Mouse (Mus musculus): ENCODE results near the gene Tnik.

The Tnik gene

DNA sequence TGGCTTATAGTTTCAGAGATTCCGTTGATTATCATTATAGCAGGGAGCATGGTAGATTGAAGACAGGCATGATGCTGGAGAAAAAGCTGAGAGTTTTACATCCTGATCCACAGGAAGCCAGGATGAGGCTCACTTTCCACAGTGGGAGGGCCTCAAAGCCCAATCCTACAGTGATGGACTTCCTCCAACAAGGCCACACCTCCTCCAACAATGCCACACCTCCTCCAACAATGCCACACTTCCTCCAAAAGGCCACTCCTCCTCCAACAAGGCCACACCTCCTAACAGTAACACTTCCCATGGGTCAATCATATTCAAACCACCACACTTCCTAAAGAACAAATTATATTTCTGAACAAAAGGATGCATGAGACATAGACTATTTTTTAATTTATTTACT lies 135.8 kb downstream of the Tnik start:
- in situ Hi-C loops (cut with MboI, MseI), result no loop called here

DNA sequence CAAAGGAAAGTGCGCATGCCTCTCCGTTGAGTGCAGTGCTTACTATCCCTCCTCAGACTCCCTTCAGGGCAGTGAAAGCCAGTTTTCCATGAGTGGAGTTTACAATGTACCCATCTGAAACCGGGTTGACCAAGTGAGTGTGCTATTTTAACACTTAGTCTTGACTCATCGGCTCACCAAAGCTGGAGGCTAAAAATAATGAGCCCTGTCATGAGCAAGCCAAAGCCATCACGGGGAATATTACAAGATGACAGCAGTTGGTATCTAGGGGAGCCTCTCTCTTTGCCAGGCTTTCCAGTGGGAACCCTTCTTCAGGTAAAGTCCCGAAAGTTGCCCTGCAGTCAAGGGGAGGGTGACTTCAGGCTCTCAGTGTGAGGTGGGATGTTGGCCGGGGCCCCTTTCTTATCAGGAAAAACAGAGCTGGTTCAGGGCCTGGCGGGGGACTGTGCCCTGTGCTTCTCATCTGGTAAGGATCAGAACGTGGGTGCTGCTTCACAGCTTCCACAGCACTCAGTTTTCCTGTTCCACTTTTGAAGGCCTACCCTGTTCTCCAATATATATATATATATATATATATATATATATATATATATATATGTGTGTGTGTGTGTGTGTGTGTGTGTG lies 136.7 kb downstream of the Tnik start:
- in situ Hi-C loops (cut with MboI, MseI), result no loop called here

DNA sequence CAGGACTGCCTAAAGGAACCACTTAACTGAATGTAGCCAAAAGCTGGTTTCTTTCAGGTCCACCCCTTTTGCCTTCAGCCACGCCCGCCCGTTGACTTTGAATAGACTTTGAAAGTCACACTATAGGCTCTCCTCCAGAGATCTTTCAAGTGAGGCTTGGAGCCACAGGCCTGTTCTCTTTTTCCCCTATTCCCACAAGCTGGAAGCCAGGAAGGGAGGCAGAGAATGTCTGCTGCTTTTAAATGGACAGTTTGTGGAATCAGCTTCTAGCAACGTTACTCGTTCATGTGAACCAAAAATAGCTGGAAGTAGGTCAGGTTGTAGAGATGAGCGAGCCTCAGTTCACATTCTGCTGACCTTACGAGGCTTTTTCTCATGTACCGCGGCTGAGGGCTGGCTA lies 138.3 kb downstream of the Tnik start:
- in situ Hi-C loops (cut with MboI, MseI), result no loop called here

DNA sequence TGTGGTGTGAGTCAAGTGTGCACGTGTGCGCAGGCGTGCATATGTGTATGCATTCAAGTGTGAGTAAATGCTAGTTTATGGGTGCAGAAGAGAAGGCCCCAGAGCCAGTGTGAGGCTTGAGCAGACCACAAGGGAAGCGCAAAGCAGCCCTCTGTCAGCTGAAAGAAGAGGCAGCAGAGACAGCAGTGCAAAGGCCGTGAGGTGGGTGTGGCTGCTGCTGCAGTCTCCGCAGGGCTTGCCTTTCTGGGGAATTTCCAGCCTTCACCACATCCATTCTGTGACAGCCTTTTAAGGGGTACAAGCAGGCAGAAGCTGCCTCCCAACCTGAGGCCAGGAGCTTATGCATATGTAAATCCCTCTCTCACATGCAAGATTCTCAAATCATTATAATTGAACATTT lies 139.2 kb downstream of the Tnik start:
- in situ Hi-C loops (cut with MboI, MseI), result no loop called here

DNA sequence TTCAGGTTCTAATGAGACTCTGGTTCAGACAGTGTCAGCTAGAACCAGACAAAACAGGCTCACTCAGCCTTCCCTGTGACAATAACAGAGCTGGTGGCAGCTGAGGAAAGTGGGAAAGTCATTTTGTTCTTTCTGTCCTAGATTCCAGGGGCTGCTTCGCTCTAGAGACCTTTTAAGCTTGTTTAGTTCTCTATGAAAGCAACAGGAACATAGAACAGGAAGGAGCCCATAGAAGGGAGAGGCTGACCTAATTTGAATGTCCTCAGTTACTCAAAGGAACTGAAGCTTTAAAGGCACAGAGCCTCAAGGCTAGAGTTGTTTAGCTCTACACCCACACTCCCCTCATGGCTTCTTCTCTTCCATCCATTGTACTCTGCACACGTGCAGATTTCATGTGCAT lies 142.4 kb downstream of the Tnik start:
- in situ Hi-C loops (cut with MboI, MseI), result no loop called here

DNA sequence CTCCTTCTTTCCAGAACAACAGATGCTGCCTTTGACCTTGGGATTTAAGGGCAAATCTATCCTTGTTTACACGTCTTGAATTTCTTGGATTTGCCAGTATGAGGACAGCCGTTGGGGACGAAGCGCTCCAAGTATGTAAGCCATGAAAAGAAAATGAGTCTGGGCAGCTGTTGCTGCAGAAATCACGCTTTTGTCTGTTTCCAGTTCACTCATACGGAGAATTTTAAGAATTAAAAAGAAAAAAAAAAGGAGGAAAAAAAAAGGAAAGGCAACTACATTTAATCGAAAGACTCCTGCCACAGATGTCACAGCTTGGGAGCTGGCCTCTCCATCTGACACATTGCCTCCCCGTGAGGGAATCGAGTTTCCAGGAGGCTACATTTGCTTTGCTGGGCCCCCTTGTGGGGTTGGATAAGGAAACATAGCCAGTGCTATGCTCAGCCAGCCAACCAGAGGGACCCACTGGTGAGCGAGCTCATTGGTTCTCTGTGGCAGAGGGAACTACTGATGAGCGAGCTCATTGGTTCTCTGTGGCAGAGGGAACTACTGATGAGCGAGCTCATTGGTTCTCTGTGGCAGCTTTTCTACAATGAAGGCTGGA lies 145.9 kb downstream of the Tnik start:
- in situ Hi-C loops (cut with MboI, MseI), result no loop called here

DNA sequence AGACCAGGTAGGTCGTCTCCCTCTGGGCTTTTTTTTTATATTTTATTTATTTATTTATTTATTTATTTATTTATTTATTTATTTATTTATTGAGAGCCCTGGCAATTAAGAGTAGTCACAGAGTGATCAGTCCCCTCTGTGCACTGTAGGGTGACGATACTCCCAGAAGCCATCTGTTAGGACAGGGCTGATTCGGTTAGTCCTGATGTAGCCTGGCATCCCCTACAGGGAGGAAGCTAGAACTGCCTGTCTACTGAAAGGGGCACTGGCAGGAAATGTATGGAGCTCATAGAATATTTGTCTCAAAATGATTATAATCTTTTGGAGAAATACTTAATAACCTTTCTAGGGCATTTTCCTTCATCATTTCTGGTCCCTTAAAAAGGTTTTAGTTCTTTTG lies 147.3 kb downstream of the Tnik start:
- in situ Hi-C loops (cut with MboI, MseI), result no loop called here

DNA sequence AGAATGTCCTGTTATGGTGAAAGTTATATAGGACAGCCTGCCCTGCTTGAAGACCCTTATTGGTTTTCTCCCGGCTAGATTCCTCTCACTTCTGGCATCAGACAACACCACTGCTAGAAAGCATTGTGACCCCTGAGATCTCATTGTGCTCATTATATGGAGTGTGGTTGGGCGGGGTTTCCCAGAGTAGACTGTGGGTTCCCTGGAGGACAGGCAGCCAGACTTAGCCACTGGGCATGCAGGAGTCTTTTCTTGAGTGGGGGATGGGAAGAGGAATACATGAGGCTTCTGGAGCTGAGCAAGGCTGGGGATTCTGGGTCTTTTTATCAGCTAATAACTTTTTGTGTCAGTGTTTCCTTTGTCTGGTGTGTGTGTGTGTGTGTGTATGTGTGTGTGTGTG lies 153.0 kb downstream of the Tnik start:
- in situ Hi-C loops (cut with MboI, MseI), result no loop called here

DNA sequence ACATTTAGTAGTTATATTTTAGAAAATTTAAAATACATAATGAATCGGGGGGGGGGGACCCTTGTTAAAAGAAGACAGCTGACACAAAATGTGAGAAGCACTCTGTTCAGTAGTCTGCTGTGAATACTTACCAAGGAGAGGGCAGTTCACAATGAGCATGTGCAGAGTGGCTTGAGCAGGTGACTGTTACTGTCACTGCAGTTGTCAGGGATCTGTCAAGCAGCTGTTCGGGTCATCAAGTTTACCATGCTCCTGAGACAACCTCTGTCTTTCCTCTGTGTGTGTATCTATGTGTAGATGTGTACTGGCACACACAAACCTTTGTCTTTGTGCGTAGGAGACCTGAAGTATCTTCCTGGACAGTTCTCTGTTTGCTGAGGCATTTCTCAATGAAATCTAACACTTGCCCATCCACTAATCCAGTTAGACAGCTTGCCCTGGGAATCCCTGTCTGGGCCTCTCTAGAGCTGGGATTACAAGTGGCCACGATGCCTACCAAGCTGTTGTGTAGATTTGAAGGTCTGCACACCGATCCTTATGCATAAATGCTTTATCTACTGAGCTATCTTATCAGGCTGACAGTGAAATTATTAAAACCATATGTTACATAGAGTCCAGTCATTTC lies 154.2 kb downstream of the Tnik start:
- in situ Hi-C loops (cut with MboI, MseI), result no loop called here

DNA sequence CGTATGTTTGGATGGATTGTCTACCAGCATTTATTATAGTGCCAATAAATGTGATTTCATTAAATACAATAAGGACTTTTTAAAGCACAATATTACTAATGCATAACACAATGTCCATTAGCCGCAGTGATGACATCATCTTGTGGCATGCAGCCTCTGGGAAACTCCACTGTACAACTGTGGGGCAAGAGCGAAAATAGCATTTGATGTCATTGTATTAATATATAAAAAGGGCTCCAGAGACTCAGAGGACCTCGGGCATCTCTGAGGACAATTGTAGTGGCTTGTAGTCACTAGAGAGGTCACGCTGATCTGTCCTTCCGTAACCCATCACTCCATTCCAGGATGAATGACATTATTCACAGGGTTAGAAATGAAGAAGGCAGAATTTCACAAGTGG lies 157.2 kb downstream of the Tnik start:
- in situ Hi-C loops (cut with MboI, MseI), result loop anchor here (5.0 kb wide), 1 partner anchor 78 kb away; no protein-coding TSS in a partner anchor

DNA sequence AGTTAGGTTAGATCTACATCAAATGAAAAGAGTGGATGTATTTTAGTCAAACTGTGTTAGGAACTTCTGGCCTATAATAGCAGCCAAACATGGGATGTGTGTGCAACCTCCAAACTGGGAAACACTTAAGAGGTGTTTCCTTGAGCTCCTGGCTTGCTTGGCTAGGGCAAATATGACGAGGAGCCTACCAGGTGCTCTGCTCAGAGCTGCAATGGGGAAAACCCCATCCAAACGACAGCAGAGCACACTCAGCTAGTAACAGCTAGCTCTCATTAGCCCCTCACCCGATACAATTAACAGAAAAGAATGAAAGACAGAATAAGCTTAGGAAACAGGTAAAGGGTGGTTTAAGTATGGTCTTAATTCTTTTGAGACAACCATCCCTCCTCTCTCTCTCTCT lies 157.7 kb downstream of the Tnik start:
- in situ Hi-C loops (cut with MboI, MseI), result loop anchor here (5.0 kb wide), 1 partner anchor 78 kb away; no protein-coding TSS in a partner anchor

DNA sequence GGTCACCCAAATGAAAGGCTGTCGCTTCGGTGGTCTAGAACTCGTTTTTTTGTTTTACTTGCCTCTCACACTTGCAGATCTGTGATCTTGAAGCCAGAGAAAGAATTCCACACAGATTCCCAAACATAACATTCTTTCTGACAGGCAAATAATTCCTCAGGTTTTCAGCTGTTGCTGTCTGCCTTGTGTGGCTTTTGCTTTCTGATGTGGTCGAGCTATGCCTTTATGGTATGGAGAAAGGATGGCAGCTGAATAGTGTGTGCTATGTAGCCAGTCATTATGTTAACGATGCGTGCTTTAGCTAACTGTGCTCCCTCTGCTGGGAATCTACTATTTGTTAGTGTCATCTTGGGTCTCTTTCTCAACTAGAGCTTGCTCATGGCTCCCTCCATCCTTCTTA lies 158.8 kb downstream of the Tnik start:
- in situ Hi-C loops (cut with MboI, MseI), result loop anchor here (5.0 kb wide), 1 partner anchor 79 kb away; no protein-coding TSS in a partner anchor

DNA sequence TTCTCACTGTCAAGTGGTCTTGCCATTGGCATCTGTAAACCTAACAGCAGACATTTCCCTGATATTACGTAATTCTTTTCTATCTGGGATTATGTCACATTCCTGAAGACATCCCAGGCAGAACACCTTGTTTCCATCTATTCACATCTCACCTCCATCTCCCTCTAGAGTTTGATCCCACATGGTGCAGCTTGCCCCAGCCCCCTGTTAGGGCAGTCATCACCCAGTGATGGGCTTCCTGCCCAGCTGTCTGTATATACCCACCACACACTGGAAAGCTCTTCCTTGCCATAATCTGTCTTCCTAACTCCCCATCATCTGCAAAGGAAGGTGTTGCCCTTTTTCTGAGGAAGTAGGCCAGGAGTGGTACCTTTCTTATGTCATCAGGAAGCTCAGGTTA lies 159.2 kb downstream of the Tnik start:
- in situ Hi-C loops (cut with MboI, MseI), result loop anchor here (5.0 kb wide), 1 partner anchor 80 kb away; no protein-coding TSS in a partner anchor

DNA sequence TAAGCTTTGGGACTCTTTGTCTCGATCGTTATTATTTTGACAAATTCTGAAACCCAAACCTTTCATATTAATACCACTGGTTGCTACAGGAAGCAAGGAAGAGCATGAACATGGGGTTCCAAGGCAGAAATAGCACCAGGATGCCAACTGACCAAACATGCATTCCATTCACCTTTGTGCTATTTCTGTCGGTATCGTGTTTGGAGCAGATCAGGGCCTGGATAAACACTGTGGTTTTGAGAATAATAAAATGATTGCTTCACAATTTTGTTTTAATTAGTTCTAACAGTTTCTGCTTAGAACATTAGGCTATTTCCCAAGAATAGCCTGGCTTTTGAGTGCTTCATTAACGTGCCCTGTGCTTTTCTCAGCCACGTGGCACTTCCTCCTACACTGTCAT lies 162.9 kb downstream of the Tnik start:
- in situ Hi-C loops (cut with MboI, MseI), result no loop called here

DNA sequence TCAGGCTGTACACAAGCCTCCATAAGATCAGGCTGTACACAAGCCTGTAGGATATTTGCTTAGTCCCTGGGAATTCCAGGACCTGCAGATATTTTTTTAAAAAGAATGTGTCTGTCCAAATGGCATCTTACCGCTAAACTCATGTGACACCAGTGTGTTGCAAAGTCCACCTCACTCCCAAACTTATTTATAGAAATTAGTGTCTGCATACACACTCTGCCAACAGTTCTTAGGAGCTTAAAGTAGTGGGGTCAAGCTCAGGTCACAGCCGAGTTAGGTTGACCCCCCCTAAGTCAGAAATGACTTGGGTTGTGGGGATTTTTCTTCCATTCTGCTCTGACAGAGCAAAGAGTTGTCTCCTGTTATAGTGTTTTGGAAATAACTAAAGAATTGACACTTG lies 168.4 kb downstream of the Tnik start:
- in situ Hi-C loops (cut with MboI, MseI), result no loop called here

DNA sequence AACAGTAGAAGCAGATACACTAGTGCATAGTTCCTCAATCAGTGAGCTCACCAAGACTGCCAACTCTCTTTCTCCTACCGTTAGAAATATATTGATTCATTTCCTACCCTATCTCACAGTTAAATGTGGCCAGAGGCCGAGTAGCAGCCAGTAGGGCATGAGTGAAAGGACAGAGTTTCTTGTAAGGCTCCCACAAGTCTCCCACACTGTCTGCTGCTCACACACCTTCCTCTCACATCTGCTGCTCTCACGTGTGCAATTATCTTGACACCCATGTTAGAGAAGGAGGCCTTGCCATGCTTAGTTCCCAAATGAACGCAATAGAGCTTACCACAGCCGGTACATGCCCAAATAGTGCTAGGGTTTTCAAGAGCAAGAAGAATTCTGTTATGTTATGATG lies 169.3 kb downstream of the Tnik start:
- in situ Hi-C loops (cut with MboI, MseI), result no loop called here

DNA sequence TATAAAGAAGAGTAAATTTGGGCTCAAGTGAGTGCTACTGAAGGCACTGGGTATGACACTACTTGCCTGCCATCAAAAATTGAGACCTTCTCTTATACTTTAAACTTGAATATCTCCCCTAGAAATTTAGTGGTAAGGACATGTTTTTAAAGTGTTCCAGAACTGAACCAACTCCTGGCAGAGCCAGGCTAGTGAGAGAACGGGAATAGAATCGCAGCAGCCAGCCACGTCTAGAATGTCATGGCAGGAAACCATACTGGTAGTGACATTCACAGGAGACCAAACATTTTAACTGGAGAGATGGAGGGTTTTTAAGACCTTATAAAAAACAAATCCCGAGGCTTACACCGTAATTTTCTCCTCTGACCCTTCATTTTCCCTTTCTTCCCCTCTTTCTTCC lies 172.5 kb downstream of the Tnik start:
- in situ Hi-C loops (cut with MboI, MseI), result no loop called here

DNA sequence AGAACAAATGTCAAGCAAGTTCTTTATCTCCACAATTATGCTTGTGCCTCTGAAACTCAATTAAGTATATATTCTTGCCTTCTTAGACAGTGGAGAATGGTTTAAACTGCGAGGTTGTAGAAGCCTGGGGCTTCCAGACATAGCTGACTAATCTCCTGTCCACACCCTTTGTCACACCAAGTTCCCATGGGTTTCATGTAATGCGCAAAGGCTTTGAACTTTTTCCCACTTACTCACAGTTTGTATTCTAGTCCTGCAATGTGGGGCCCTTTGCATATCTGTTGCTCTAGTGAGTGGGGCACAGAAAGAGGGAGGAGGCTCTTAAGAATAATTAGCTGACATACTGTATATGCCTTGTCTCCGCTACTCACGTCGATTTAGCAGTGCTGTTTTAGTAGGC lies 174.4 kb downstream of the Tnik start:
- in situ Hi-C loops (cut with MboI, MseI), result no loop called here

DNA sequence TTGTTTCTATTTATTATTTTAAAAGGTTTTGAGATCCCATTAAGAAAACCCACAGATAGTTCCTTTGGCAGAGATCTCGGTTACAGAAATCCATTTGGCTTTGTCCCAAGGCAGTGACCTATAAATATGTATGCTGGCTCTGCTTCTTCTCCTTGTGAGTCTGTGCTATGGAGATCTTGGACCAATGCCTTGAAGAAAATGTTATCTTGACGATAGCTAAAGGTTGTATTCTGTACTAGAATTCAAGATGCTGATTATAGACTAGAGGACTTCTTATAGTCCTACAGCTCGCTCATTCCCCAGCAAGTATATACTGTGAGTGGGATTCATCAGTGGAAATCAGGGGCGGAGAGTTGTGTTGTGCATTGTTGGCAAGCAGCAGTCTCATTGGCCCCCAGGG lies 178.5 kb downstream of the Tnik start:
- in situ Hi-C loops (cut with MboI, MseI), result no loop called here

DNA sequence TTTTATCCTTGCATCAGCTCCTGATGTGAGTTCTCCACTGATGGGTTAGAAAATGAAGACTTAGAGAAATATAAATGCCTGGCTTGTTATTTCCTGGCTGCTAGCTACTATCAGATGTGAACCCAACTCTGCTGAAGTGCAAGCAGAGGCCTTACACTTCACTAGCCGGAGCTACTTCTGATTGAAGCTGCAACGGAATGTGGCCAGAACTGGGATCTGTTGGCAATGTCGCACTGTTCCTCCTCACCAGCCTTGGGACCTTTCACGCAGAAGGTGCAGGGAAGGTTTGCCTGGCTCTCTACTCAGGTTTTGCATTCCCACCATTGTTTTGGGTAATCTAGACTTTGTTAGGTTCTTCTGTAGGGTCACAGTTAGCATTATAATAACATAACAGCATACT lies 179.1 kb downstream of the Tnik start:
- in situ Hi-C loops (cut with MboI, MseI), result no loop called here

DNA sequence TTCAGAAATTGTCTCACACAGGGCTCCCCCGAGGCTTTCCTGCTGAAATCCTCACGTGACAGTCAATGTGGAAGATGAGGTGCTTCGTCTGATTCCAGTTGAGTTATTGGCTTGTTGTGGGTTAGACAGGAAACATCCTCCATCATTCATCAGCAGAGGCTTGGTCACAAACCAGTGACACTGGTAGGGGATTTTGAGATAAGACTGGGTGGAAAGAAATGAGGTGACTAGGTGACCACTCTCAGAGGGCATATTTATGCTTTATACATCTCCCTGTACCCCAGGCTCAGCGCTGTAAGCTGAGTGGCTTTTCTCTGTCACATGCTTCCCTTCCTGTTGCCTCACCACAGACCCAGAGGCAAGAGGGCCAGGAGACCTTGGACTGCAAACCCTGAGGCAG lies 184.9 kb downstream of the Tnik start:
- in situ Hi-C loops (cut with MboI, MseI), result no loop called here

DNA sequence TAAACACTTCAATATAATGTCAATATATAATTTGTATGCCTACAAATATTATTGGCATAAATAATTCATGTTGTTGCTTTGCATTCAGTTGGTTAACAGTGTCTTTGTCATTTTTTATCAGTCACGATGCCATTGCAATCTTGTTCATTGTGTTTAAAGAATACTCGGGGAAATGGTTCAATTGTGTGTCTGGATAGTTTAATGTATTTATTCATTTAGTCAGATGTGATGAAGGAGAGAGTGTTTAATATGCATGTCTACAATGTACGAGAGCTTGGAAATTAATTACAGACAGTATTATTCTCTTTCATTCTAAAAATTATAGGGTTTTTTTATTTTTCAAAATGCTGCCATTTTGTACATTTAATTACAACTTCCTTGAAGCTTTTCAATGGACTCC lies 190.4 kb downstream of the Tnik start:
- in situ Hi-C loops (cut with MboI, MseI), result no loop called here

DNA sequence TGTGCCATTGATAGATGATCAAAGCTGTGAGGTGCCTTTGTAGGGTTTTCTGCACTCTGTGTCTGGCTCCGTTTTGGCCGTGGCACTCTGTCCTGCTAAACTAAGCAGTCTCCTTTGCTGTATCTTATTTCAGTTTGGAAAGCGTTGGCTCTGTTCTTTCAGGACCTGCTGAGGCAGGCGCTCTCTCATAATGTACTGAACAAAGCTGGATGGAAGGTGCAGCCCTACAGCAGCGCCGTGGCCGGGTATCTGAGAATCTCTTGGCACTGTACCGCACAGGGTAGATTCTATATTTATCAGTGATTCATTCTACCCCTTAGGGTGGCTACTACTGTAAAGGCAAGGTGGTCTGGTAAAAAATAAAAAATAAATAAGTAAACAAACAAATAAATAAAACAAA lies 193.8 kb downstream of the Tnik start:
- in situ Hi-C loops (cut with MboI, MseI), result no loop called here

Measured in T-helper 2 cell (primary cell).